Mouse (Mus musculus) kidney, embryonic 14.5 days (tissue): ENCODE measurements at regions not wholly inside any gene's neighbourhood (a gene's known extent, or its start where the extent isn't known, plus 50 kb on each side); places are given as distances from the start of the nearest gene placed in this dataset. TPM values are rescaled to one million over a fixed set of nuclear protein-coding genes. Genes with fewer than 3 reads are reported as not detected.

ENCODE experiments used
- ATAC-seq: fragments of 200-750 bp; cut with Nextera tagmentation; 2 replicates; pipeline ENCODE4 v1.8.0; 2017; ENCODE audit warnings: moderate number of reproducible peaks, mild to moderate bottlenecking, moderate TSS enrichment, moderate library complexity; ENCODE audit not compliant: low FRiP score, low TSS enrichment
- H3K27ac ChIP-seq: fragments of 300-500 bp; sonication (generic); 2 replicates; pipeline ENCODE4 v1.5.1; 2014; ENCODE audit warnings: low read depth, mild to moderate bottlenecking, low read length, moderate library complexity, mixed read lengths
- H3K27me3 ChIP-seq: fragments of 300-500 bp; sonication (generic); 2 replicates; pipeline ENCODE4 v1.6.1; 2014; ENCODE audit warnings: mild to moderate bottlenecking, low read length; ENCODE audit not compliant: control insufficient read depth, insufficient read depth
- H3K36me3 ChIP-seq: fragments of 300-500 bp; sonication (generic); 2 replicates; pipeline ENCODE4 v1.6.1; 2014; ENCODE audit warnings: low read length, mixed read lengths; ENCODE audit not compliant: control insufficient read depth, insufficient read depth
- H3K4me1 ChIP-seq: fragments of 300-500 bp; sonication (generic); 2 replicates; pipeline ENCODE4 v1.6.1; 2014; ENCODE audit warnings: low read length, mixed read lengths; ENCODE audit not compliant: control insufficient read depth, insufficient read depth
- H3K4me2 ChIP-seq: fragments of 300-500 bp; sonication (generic); replicated peaks from 2 replicates; pipeline ENCODE4 v1.6.1; 2014; ENCODE audit warnings: low read depth, mild to moderate bottlenecking, low read length
- H3K4me3 ChIP-seq: fragments of 300-500 bp; sonication (generic); 2 replicates; pipeline ENCODE4 v1.5.1; 2014; ENCODE audit warnings: mild to moderate bottlenecking, low read length
- H3K9ac ChIP-seq: fragments of 300-500 bp; sonication (generic); 2 replicates; pipeline ENCODE4 v1.6.1; 2014; ENCODE audit warnings: low read depth, mild to moderate bottlenecking, low read length, moderate library complexity
- H3K9me3 ChIP-seq: fragments of 300-500 bp; sonication (generic); 2 replicates; pipeline ENCODE4 v1.6.1; 2016; ENCODE audit warnings: low read length; ENCODE audit not compliant: control insufficient read depth
- WGBS: fragments of 180-500 bp; shearing (Covaris S2); extraction: QIAGEN DNeasy Blood & Tissue Kit; methylation state at CpG from one replicate; pipeline ENCODE4 v1.1.7; 2014; 5-methylcytosine and 5-hydroxymethylcytosine counted together
- microRNA-seq: library from miRNA; unstranded; fragments of <30 nt; microRNA quantifications from one replicate; pipeline ENCODE4, GENCODE M21; 2016

- H3K4me2 ChIP-seq, result no peak overlapping the region
- ATAC-seq, result no peak
- no peak overlapping the region for H3K9ac ChIP-seq
- no peaks in the 10 kb centered on the region for H3K27me3 ChIP-seq
- H3K36me3 ChIP-seq, result no peaks in the 10 kb centered on the region
- no peaks in the 10 kb centered on the region for H3K4me1 ChIP-seq
- WGBS, result 84% methylated on average over 7 of the region's 7 CpGs
- H3K4me3 ChIP-seq, result no peak overlapping the region
- H3K27ac ChIP-seq, result no peak overlapping the region
- no peaks in the 10 kb centered on the region for H3K9me3 ChIP-seq
Measured at GRCm38 (mm10) chr16:55379996-55380395, 82.2 kb upstream of the Zpld1 start.

GRCm38 (mm10) chr16:55379189-55379588 is 81.4 kb upstream of the Zpld1 start:
- no peak overlapping the region for H3K27ac ChIP-seq
- no peaks in the 10 kb centered on the region for H3K4me1 ChIP-seq
- no peaks in the 10 kb centered on the region for H3K36me3 ChIP-seq
- H3K9me3 ChIP-seq, result no peaks in the 10 kb centered on the region
- ATAC-seq, result no peak
- H3K9ac ChIP-seq, result no peak overlapping the region
- H3K4me3 ChIP-seq, result no peak overlapping the region
- H3K4me2 ChIP-seq, result no peak overlapping the region
- no peaks in the 10 kb centered on the region for H3K27me3 ChIP-seq

DNA sequence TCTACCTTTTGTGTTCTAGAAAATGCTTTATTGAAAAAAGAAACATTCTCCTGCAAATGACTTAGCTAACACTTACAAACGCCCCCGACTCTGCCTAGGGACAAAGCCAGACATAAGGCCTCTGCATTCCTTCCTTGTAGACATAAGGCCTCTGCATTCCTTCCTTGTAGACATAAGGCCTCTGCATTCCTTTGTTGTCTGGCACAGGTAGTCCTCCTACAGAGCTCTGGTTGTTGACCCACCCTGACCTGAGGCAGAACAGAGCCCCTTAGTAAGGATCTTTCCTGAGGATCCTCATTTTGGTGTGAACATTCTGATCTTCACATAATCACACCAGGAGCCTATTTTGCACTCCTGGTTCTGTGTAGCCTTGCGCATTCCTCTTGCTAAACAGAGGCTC is 80.9 kb upstream of the Zpld1 start:
- Histone ChIP-seq H3K27ac (no peak overlapping the region), H3K9ac (no peak overlapping the region), H3K4me3 (no peak overlapping the region), H3K4me2 (no peak overlapping the region), H3K27me3 (no peaks in the 10 kb centered on the region), H3K4me1 (no peaks in the 10 kb centered on the region), H3K36me3 (no peaks in the 10 kb centered on the region), H3K9me3 (no peaks in the 10 kb centered on the region)
- WGBS, result 80% methylated on average over 3 of the region's 3 CpGs
- ATAC-seq, result no peak

- H3K9ac ChIP-seq, result no peak overlapping the region
- WGBS, result 94% methylated on average over 3 of the region's 3 CpGs
- no peak overlapping the region for H3K4me2 ChIP-seq
Measured at GRCm38 (mm10) chr16:55375922-55376321, 78.1 kb upstream of the Zpld1 start.

DNA sequence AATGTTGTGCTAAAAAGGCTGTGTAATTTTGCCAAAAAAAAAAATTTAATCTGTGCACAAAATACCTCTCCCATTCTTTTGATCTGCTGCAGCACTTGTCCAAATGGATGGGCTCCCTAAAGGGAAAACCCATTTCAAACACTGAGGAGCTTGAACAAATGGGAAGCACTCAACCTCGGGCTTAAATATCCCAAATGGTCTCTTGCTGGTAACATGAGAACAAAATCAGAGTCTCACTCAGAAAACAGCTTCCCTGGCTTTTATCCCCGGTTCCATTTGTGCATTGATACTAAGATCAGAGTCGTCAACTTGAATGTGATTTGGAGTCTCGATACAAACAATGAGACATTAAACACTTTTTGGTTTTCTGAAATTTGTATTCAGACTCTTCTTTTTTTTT is 59.9 kb upstream of the Zpld1 start:
- no peak for ATAC-seq
- H3K4me2 ChIP-seq, result no peak overlapping the region
- 20% methylated on average over 4 of the region's 4 CpGs for WGBS
- H3K27ac ChIP-seq, result no peak overlapping the region
- no peaks in the 10 kb centered on the region for H3K36me3 ChIP-seq
- no peaks in the 10 kb centered on the region for H3K4me1 ChIP-seq
- no peaks in the 10 kb centered on the region for H3K27me3 ChIP-seq
- H3K9ac ChIP-seq, result no peak overlapping the region
- H3K4me3 ChIP-seq, result no peak overlapping the region
- no peaks in the 10 kb centered on the region for H3K9me3 ChIP-seq

More at GRCm38 (mm10) chr16:55375922-55376321, 78.1 kb upstream of the Zpld1 start:
- no peak for ATAC-seq
- Histone ChIP-seq H3K4me3 (no peak overlapping the region), H3K36me3 (no peaks in the 10 kb centered on the region), H3K4me1 (no peaks in the 10 kb centered on the region), H3K9me3 (no peaks in the 10 kb centered on the region), H3K27ac (no peak overlapping the region), H3K27me3 (no peaks in the 10 kb centered on the region)

DNA sequence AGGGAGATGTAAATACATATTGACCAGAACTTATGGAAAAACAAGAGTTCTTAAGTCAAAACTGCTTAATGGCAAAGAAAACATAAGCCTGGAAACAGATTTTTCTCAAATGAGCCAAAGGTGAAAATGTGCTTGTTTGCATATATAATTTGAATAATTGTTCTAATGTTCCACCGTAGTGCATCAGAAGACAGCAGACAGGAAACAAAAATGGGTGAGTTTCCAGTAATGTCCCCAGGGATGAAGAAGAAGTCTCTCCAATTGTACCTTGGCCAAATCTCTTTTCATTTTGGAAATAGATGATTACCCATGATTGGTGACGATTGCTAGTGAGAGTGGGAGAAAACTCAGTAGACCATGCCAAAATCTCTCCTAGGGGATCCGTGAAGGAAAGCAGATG is 58.3 kb upstream of the Zpld1 start:
- Histone ChIP-seq H3K4me3 (no peak overlapping the region), H3K36me3 (no peaks in the 10 kb centered on the region), H3K27ac (no peak overlapping the region), H3K4me2 (no peak overlapping the region), H3K27me3 (no peaks in the 10 kb centered on the region), H3K9me3 (no peaks in the 10 kb centered on the region), H3K4me1 (no peaks in the 10 kb centered on the region), H3K9ac (no peak overlapping the region)
- WGBS, result 85% methylated on average over 3 of the region's 3 CpGs
- ATAC-seq, result no peak

Small RNA genes in the stretch of these regions (microRNA-seq; reads per million reads assigned to microRNA genes)
- not detected for gene Mir5118
